ENCODE assay signal across 33 mouse cellular contexts in the genomic region with DNA sequence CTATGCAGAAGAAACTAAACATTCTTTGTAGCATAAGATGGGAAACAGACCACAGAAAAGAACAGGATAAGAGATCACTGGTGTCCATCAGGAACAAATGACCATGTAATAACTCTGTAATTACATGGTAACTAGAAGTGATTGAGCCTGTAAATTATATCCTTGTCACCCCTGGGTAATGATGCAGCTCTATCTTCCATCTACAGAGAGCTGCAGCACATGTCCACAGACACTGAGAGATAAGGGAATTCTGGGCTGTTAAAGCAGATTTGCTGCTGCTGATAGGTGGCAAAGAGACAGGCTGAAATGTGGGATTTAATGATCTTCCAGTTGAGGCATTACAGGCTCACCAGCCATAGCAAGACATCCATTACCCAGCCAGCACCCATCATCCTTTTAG.
A peak's percentile ranks its signal among the peaks of the same experiment; 100 is the strongest.
DNase-seq lines count a peak whose midpoint lies in the region; ATAC-seq and TF ChIP-seq lines count a peak whose summit lies in the region.
"Had no signal": no experiment of that assay in that cellular context is flagged by ENCODE, and none has a peak within 500 bp of the region (broad histone marks: within the 10 kb centered on the region; RNA-seq: fewer than 3 reads in every experiment).

No protein-coding gene starts in this region.

- no peaks in the 10 kb centered on the region for H3K4me1 ChIP-seq in forebrain, embryonic 16.5 days (replicated peaks; ENCODE audit: control insufficient read depth, insufficient read depth, low read length)
- H3K4me1 ChIP-seq in forebrain, embryonic 15.5 days, result no peaks in the 10 kb centered on the region
- 0 out of 2 replicates have a peak, but pooled peaks cover 6% of the 10 kb centered on the region for H3K4me1 ChIP-seq in midbrain, embryonic 13.5 days (replicated peaks)
- H3K4me1 ChIP-seq in midbrain, postnatal 0 days (ENCODE audit: insufficient read depth, low read length), result no peaks in the 10 kb centered on the region
- peaks cover 7% of the 10 kb centered on the region; the same call in 1 of the 2 replicates for H3K4me1 ChIP-seq in hindbrain, embryonic 14.5 days (replicated peaks; ENCODE audit: control insufficient read depth, insufficient read depth, low read length)
- H3K4me1 ChIP-seq in neural tube, embryonic 15.5 days, result peaks cover 18% of the 10 kb centered on the region
- H3K4me1 ChIP-seq: embryonic facial prominence, embryonic 13.5 days; forebrain, embryonic 13.5 days; liver, embryonic 13.5 days; megakaryocyte, embryonic 14.5 days had no signal

- H3K4me3 ChIP-seq in forebrain, embryonic 16.5 days (replicated peaks; ENCODE audit: low read length), result no peak overlapping the region
- no peak overlapping the region for H3K4me3 ChIP-seq in forebrain, embryonic 15.5 days
- H3K4me3 ChIP-seq in midbrain, embryonic 13.5 days (replicated peaks), result no peak overlapping the region
- no peak overlapping the region for H3K4me3 ChIP-seq in midbrain, postnatal 0 days (ENCODE audit: low read depth, low read length)
- H3K4me3 ChIP-seq in hindbrain, embryonic 14.5 days (replicated peaks; ENCODE audit: low read length), result no peak overlapping the region
- no peak overlapping the region for H3K4me3 ChIP-seq in neural tube, embryonic 15.5 days (replicated peaks)
- H3K4me3 ChIP-seq: embryonic facial prominence, embryonic 13.5 days; forebrain, embryonic 13.5 days; gastrocnemius, adult 2 months; liver, embryonic 13.5 days; megakaryocyte, embryonic 14.5 days had no signal

- no peak overlapping the region for H3K4me2 ChIP-seq in forebrain, embryonic 16.5 days (ENCODE audit: low read length)
- H3K4me2 ChIP-seq in forebrain, embryonic 15.5 days (replicated peaks), result no peak overlapping the region
- no peak overlapping the region for H3K4me2 ChIP-seq in midbrain, embryonic 13.5 days (replicated peaks)
- no peak overlapping the region for H3K4me2 ChIP-seq in midbrain, postnatal 0 days (ENCODE audit: low read depth, low read length, poor library complexity, severe bottlenecking)
- H3K4me2 ChIP-seq in hindbrain, embryonic 14.5 days (replicated peaks), result no peak overlapping the region
- no peak overlapping the region for H3K4me2 ChIP-seq in neural tube, embryonic 15.5 days
- H3K4me2 ChIP-seq: embryonic facial prominence, embryonic 13.5 days; forebrain, embryonic 13.5 days; heart, embryonic 11.5 days; liver, embryonic 13.5 days had no signal

- no peak for TF ChIP-seq CTCF in midbrain, postnatal 0 days (IDR thresholded peaks at IDR 0.05)

- no peaks in the 10 kb centered on the region for H3K27me3 ChIP-seq in forebrain, embryonic 16.5 days (replicated peaks; ENCODE audit: control insufficient read depth, insufficient read depth, low read length)
- no peaks in the 10 kb centered on the region for H3K27me3 ChIP-seq in forebrain, embryonic 15.5 days
- H3K27me3 ChIP-seq in midbrain, embryonic 13.5 days, result no peaks in the 10 kb centered on the region
- H3K27me3 ChIP-seq in midbrain, postnatal 0 days (ENCODE audit: insufficient read depth, low read length), result no peaks in the 10 kb centered on the region
- H3K27me3 ChIP-seq in hindbrain, embryonic 14.5 days (ENCODE audit: control insufficient read depth, insufficient read depth, low read length), result no peaks in the 10 kb centered on the region
- H3K27me3 ChIP-seq in neural tube, embryonic 15.5 days (replicated peaks), result no peaks in the 10 kb centered on the region
- H3K27me3 ChIP-seq: embryonic facial prominence, embryonic 13.5 days; forebrain, embryonic 13.5 days; liver, embryonic 13.5 days; megakaryocyte, embryonic 14.5 days; Patski had no signal

- no peak overlapping the region for H3K27ac ChIP-seq in forebrain, embryonic 16.5 days (ENCODE audit: low read length)
- H3K27ac ChIP-seq in forebrain, embryonic 15.5 days (replicated peaks), result no peak overlapping the region
- 0 out of 2 replicates have a peak overlapping the region, but pooled peaks have one; percentile 35 for H3K27ac ChIP-seq in midbrain, embryonic 13.5 days
- H3K27ac ChIP-seq in midbrain, postnatal 0 days (ENCODE audit: low read depth, low read length), result no peak overlapping the region
- no peak overlapping the region; the same call in 1 of the 2 replicates for H3K27ac ChIP-seq in hindbrain, embryonic 14.5 days
- H3K27ac ChIP-seq in neural tube, embryonic 15.5 days (replicated peaks), result 0 out of 2 replicates have a peak overlapping the region, but pooled peaks have one; percentile 29
- H3K27ac ChIP-seq: embryonic facial prominence, embryonic 13.5 days; forebrain, embryonic 13.5 days; gastrocnemius, adult 2 months; kidney, postnatal 0 days; liver, embryonic 13.5 days; stomach, postnatal 0 days had no signal

- no peak for DNase-seq in midbrain, postnatal 0 days (ENCODE audit: low spot score)
- DNase-seq in hindbrain, embryonic 14.5 days (ENCODE audit: low spot score), result peak; percentile 41
- DNase-seq in urinary bladder, postnatal 14 days (ENCODE audit: low spot score), result no peak
- DNase-seq: adrenal gland, postnatal 10 days; cerebellum, adult 11-12 months; cerebellum, adult 9-11 months; embryo, embryonic 11 days; gastrocnemius, adult 2 months; gastrocnemius, postnatal 36 days; heart, adult 18-20 months; heart, postnatal 36 days; kidney, adult 8-10 months; kidney, postnatal 4 days; left cerebral cortex, postnatal 4 days; liver, embryonic 13.5 days; lung, adult 18-20 months; lung, postnatal 4 days; right cerebral cortex, postnatal 4 days; thymus, adult 18-20 months; thymus, postnatal 25 days had no signal

- H3K9ac ChIP-seq in forebrain, embryonic 16.5 days (replicated peaks; ENCODE audit: low read depth, low read length), result no peak overlapping the region
- H3K9ac ChIP-seq in forebrain, embryonic 15.5 days (replicated peaks), result no peak overlapping the region
- no peak overlapping the region for H3K9ac ChIP-seq in midbrain, embryonic 13.5 days (replicated peaks)
- H3K9ac ChIP-seq in midbrain, postnatal 0 days (replicated peaks; ENCODE audit: low read length, poor library complexity, severe bottlenecking), result no peak overlapping the region
- no peak overlapping the region for H3K9ac ChIP-seq in hindbrain, embryonic 14.5 days
- H3K9ac ChIP-seq in neural tube, embryonic 15.5 days (replicated peaks), result no peak overlapping the region
- H3K9ac ChIP-seq: embryonic facial prominence, embryonic 13.5 days; forebrain, embryonic 13.5 days; liver, embryonic 13.5 days had no signal

- no peaks in the 10 kb centered on the region for H3K36me3 ChIP-seq in forebrain, embryonic 16.5 days (ENCODE audit: control insufficient read depth, insufficient read depth)
- no peaks in the 10 kb centered on the region for H3K36me3 ChIP-seq in forebrain, embryonic 15.5 days
- H3K36me3 ChIP-seq in midbrain, embryonic 13.5 days, result no peaks in the 10 kb centered on the region
- no peaks in the 10 kb centered on the region for H3K36me3 ChIP-seq in midbrain, postnatal 0 days (ENCODE audit: insufficient read depth, low read length)
- H3K36me3 ChIP-seq in hindbrain, embryonic 14.5 days (replicated peaks; ENCODE audit: control insufficient read depth, insufficient read depth), result no peaks in the 10 kb centered on the region
- H3K36me3 ChIP-seq in neural tube, embryonic 15.5 days, result no peaks in the 10 kb centered on the region
- H3K36me3 ChIP-seq: embryonic facial prominence, embryonic 13.5 days; liver, embryonic 13.5 days had no signal

- H3K9me3 ChIP-seq in forebrain, embryonic 16.5 days (ENCODE audit: control insufficient read depth, low read length), result no peaks in the 10 kb centered on the region
- no peaks in the 10 kb centered on the region for H3K9me3 ChIP-seq in forebrain, embryonic 15.5 days
- no peaks in the 10 kb centered on the region for H3K9me3 ChIP-seq in midbrain, embryonic 13.5 days
- H3K9me3 ChIP-seq in midbrain, postnatal 0 days (ENCODE audit: low read length), result no peaks in the 10 kb centered on the region
- no peaks in the 10 kb centered on the region for H3K9me3 ChIP-seq in hindbrain, embryonic 14.5 days (ENCODE audit: control insufficient read depth, low read length)
- H3K9me3 ChIP-seq in neural tube, embryonic 15.5 days (replicated peaks), result no peaks in the 10 kb centered on the region
- H3K9me3 ChIP-seq: embryonic facial prominence, embryonic 13.5 days; forebrain, embryonic 13.5 days; liver, embryonic 13.5 days; megakaryocyte, embryonic 14.5 days had no signal

- peak; percentile 47 for ATAC-seq in forebrain, embryonic 16.5 days
- no peak for ATAC-seq in forebrain, embryonic 15.5 days (replicated peaks)
- ATAC-seq in midbrain, embryonic 13.5 days, result no peak
- no peak for ATAC-seq in midbrain, postnatal 0 days (ENCODE audit: low FRiP score)
- peak; percentile 60; the same call in 1 of the 2 replicates for ATAC-seq in hindbrain, embryonic 14.5 days (ENCODE audit: low FRiP score)
- ATAC-seq in neural tube, embryonic 15.5 days (ENCODE audit: low FRiP score), result peak; percentile 47
- ATAC-seq: forebrain, embryonic 13.5 days; inflammation-experienced regulatory T-cells, adult 6 months; lung, postnatal 0 days; Patski had no signal

Comparison
In these comparisons a context has a peak if more than half of its experiments do, and no peak if none do; other contexts are left out.
1. ATAC-seq: peak in forebrain, embryonic 16.5 days (single experiment), hindbrain, embryonic 14.5 days (single experiment) and neural tube, embryonic 15.5 days (single experiment); none in forebrain, embryonic 15.5 days (single experiment), midbrain, embryonic 13.5 days (single experiment) and midbrain, postnatal 0 days (single experiment).
2. H3K27ac ChIP-seq: peak in midbrain, embryonic 13.5 days (single experiment) and neural tube, embryonic 15.5 days (single experiment); none in forebrain, embryonic 16.5 days (single experiment), forebrain, embryonic 15.5 days (single experiment), midbrain, postnatal 0 days (single experiment) and hindbrain, embryonic 14.5 days (single experiment).